Mouse (Mus musculus): ENCODE data around the gene Brinp1.

Brinp1 gene

DNA sequence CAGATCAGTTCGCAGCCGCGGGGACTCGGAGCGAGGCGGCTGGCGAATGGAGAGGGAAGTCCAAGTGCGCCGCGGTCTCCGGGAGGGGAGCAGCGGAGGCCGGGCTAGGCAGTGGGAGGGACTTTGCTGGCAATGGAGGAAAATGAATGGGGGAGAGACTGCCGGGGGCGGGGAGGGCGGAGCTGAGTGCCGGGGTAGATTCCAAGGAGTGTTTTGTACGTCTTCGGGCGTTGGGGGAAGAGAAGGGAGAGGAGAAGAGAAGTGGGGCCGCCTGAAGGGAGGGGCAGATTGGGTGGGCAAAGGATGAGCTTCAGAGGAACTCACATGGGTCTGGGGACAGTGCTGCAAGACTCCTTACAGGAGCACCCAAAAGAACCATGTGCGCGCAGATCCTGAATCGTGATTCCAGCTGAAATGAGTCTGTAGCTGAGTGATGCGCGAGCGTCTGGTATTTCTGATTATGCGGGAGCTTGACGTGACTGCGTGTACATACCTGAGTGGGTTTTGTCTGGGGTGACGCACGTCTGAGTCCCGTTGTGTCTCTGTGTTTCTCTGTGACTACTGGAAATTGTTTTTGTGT, at the start of gene Brinp1:
Gene Brinp1 (minus strand): TSS at position 76 of the 580 bp plus-strand sequence.
- DNase-seq (ENCODE audit: low spot score in 2 of 2): peak; percentile 89 to 91

DNA sequence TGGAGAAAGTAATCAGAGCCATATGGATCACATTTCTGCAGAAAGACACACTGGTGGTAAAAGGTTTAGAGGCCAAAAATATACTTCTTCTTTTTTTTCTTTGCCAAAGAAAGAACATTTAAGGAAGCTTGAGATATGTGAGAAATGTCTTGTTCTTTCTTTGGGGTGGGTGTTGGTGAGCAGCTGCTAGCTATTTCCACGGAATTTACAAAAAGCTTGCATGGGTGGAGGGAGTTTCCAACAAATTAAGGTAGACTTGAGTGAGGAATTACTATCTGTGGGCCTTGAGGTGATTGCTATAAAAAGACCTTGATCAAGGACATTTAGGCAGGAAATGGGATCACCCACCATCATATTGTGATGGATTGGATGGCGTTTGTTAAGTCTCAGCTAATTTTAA, 3.1 kb upstream of the Brinp1 start:
- DNase-seq (ENCODE audit: low spot score in 2 of 2): peak in 1 of 2 experiments; percentile 64

DNA sequence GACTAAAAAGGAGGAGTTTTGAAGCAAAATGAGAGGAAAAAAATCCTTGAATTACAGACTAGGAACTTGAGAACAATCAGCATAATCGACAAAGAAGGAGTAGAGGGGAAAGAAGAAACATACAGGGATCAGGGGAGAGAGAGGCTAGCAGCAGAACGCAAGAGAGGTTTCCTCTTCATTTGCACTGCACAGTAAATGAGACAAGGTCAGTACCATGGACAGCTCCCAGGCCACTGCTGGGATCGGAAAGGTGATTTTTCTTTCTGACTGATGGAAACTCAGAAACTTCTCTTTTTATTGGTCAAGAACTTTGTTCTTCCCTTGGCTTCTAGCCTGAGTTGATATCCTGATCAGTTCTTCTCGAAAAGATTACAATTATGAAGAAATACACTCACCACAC, 1.4 kb upstream of the Brinp1 start:
- no peak for DNase-seq (ENCODE audit: low spot score in 2 of 2)

DNA sequence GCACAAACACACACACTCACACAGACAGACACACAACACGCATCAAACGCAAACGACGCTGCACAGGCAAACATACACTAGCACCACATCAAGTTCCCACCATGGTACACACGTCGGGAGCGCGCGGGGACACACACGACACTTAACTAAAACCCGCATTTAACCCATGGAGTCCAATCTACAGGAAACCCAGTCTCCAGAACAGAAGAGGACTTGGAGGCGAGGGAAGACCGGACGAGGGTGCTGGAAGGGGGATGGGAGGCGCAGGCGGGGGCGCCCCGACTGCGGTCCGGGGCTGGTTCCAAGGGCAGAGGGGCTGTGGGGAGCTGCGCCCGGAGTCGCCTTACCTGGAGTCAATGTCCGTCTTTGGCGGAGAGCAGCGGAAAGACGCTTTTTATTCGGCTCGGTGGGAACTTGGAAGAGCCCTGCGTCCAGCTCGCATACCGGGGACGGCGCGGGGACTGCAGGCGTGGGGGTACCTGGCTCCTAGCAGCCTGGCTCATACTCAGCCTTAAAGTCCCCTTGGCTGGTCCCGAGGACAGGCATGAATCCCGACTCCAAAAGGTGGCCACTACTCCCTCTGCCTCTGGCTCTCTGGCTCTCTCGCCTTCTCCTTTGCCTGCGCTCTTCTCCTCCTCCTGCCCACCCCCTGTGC, 403 bp downstream of the Brinp1 start:
- DNase-seq (ENCODE audit: low spot score in 2 of 2): no peak

DNA sequence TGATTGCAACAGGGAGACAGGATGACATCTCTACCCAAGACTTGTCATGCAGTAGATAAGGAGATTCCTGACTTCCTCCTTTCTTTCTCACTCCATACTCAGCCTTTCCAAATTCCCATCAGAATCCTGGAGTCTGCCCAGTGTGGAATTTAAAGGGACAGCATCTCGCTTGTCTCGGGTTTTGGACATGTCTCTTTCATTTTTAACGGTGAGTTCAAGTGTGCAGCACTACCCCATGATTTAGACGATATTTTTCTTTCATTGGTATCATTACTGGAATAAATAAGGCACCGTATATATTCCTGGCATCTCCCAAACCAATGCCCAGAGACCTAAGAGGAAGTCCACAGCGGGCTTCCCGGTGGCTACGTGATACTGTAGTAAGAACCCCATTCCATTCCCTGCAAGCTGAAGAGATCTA, 1.1 kb downstream of the Brinp1 start:
- no peak for DNase-seq (ENCODE audit: low spot score in 2 of 2)

DNA sequence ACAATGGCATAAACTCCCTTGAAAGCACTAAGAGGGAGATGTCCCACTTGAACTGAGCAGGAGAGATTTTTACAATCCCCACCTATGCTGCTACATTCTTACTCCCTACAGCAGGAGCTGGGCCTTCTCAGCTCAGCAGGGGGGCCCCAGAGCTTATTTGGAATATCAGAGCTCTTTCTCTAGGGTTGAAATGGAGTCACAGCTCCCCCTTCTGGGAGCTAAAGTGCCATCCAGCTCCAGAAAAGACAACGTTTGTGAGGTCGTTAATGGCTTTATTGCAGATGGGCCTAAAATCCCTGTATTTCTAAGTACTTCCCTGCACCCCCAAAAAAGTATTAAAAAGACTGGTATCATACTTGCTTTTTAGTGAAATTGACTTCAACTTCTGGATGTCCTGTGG, 3.6 kb downstream of the Brinp1 start:
- peak; percentile 65 to 73 for DNase-seq (ENCODE audit: low spot score in 2 of 2)

DNA sequence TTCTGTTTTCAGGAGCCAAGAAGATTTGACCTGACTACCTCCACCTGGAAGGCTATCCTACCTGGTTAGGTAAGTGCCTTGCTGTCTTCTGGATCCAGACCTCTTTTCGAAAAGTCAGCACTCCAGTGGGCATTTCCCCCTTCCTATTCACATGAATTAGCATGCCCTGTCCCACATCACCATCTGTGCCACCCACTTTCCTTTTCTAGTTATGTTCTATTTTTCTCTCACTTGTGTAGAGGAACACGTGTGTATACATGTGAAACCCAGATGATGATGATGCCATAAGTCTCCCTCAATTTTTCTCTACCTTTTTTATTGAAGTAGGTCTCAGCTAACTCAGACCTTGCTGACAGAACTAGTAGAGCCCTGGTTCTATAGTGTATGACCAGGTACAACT, 11.3 kb downstream of the Brinp1 start:
- peak in 1 of 2 experiments; percentile 51 for DNase-seq (ENCODE audit: low spot score in 2 of 2)

DNA sequence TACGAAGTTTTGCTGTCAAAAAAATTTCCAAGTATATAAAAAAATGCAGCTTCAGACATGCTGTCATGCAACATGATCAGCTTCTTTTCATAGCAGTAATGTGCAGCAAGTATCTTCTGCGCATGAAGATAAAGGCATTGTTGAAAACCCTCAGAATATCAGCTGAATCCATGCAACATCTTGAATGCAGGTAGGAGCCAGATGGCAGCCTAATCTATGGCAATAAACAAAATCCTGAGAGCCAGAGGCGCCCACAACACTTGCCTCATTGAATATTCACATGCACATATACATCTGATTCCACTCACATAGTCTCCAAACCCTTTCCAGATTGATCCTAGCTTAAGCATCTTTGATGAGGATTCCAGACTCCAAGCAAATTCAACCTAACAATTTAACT, 24.2 kb downstream of the Brinp1 start:
- no peak for DNase-seq (ENCODE audit: low spot score in 2 of 2)

DNA sequence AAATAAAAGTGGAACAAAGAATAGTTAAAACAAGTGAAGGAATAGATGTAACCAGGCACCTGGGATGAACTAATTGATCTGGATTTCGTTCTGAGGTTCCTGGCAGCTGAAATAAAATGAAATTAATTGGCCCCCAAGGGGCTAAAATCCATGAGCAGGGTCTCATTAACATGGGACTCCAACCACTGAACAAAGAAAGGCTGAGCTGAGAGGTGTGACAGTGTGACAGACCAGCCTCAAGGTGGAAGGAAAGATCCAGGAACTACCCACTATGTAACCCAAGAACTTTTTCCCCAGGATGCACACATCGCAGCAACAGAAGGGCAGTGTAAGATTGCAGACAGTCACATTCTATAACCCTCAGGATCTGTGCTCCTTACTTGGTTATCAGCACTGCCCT, 28.1 kb downstream of the Brinp1 start:
- no peak for DNase-seq (ENCODE audit: low spot score in 2 of 2)

DNA sequence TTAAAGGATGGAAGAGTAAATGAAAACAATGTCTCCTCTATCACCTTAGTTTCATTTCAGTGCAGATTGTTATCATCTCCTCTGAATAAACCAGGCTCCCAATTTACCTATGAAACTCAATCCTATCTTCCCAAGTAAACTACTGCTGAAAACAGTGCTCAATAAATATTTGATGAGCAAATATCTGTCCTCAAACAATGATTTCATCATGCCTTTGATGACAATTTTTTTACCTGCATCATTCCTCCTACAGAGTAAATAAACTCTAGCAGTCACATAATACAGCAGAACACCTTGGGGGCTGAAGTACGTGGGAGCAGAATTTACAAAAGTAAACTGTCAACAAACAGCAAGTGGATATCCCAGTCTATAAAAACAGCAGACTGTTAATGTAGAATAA, 31.3 kb downstream of the Brinp1 start:
- no peak for DNase-seq (ENCODE audit: low spot score in 2 of 2)

DNA sequence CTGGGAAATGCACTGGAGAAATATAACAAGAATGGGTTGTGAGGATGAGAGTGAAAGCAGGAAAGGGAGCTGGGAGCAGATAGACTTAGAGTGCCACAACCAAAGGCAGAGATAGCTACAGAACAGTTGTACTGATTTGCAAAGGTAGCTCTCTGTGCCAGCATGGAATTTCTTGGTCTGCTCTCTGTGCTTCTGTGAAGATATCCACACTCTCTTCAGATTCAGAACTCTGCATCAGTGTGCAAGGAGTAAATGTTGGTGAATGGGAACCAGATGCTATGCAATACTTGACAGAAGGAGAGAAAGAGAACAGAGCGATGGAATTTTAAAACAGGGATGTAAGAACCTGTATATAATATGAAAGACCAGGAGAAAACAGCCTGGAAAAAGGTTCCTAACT, 31.7 kb downstream of the Brinp1 start:
- no peak for DNase-seq (ENCODE audit: low spot score in 2 of 2)

DNA sequence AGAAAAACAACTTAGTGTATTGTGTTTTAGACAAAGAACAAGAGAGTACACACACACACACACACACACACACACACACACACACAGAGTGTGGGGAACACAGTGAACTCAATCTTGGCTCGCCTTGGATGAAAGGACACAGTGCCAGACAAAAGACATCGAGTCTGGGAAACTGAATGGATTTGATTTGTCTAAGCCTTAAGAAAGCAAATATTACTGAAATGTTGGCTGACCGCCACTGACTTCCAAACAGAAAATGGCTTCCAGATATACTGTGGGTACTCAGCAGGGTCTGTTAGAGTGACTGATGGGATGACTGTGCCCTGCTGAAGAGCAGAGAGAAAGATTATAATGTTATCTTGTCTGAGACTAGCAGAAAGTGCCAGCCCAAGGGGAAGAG, 34.1 kb downstream of the Brinp1 start:
- no peak for DNase-seq (ENCODE audit: low spot score in 2 of 2)

DNA sequence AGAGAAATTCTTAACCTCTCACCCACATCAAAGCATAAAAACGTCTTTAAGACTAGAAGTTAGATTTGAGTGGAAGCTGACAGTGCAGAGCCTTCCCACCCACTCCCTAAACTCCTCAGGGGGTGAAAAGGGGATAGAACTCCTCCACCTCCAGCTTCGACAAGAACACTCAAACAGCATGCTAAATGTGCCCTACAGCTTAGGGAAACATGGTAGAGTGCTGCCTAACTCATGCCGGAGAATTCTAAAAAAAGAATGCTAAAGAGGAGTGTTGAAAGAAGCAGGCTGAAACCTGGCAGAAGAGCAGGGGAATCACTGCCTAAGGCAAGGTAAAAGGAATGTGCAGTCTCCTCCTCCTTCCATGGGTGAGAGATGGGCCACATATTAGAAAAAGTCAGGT, 43.3 kb downstream of the Brinp1 start:
- peak; percentile 39 to 48 for DNase-seq (ENCODE audit: low spot score in 2 of 2)

DNA sequence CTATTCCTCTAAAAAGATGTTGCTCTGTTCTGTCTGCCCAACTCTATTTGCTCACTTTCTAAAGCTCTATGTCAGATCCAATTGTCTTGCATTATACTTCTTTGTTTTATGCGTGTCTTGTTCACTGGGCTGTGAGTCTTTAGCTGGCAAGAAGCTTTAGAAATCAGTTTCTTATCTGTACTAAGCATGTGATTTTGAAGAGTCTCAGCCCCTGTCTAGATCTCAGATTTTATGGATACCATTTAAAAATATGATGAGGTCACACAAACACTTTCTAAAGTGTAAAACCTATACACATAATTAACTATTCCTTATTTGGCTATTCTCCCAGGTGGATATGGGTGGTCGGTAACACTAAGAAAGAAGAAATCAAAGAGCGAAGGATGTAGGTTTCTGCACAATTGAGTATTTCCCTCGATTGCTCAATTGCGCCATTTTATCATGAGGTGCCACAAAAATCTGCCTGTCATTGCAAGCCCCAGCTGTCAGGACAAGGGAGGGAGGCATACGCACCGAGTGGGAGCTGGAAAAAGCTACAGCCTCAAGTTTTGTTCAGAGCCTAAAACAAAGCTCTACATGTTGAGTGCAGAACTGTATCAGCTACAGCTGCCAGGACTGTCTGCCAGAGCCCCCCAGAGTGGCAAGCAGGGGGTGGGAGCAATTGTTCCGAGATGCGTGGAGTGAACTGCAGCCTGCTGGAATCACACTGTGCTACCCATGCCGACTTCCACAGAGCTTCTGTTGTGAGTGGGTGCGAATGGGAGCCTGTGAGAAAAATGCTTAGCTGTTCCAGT, 47.6 kb downstream of the Brinp1 start:
- peak; percentile 80 to 81 for DNase-seq (ENCODE audit: low spot score in 2 of 2)

DNA sequence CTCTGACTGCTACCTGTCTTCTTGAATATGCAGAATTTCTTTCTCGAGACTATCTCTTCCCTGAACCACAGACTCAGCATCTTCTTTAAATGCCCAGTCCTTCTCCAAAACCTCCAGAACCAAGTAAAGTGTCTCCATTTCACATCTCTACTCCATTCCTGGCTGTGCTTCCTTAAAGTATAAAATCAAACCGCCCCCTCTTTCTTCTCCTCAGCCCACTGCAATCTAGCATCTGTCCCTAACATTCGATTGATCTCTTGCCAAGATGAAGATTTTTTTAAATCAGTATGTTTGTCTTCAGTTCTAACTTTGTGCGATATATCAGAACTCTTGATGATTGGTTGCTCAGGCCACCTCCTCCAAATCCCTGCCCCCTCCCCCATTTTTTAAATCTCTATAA, 63.7 kb downstream of the Brinp1 start:
- DNase-seq (ENCODE audit: low spot score in 2 of 2): peak in 1 of 2 experiments; percentile 58

DNA sequence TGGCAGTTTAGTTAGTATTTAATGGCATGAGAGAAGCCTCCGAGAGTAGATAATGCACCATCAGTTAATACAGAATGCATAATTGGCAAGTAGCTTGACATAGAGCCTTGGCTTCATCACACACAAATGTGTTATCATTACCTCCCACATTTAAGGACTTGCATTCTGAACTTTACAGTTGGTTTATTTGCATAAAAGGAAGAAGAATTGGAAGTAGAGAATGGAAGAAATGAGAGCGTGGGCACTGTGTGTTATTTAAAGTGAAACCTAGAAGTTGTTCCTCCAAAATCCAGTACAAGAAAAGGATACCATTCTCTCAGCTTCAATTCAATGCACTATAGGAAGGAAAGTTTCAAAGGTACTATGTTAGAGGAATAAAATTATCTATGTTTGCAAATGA, 67.9 kb downstream of the Brinp1 start:
- DNase-seq (ENCODE audit: low spot score in 2 of 2): no peak

DNA sequence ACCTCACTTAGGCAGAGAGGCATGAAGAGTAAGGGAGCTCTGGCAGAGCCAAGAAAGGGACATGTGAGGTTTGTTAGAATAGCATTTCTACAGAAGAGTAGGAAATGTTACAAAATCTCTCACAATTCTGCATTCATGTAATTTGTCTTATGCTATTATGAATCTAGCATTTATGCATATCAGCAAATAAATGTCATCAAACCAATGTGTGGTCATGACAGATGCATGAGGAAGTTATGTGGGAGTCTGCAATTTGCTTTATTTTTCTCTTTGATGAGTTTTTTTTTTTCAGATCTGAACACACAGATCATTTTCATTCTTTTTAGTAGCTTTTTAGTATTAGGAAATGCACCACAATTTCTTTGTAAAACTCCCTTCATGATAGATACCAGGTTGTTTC, 82.2 kb downstream of the Brinp1 start:
- no peak for DNase-seq (ENCODE audit: low spot score in 2 of 2)

DNA sequence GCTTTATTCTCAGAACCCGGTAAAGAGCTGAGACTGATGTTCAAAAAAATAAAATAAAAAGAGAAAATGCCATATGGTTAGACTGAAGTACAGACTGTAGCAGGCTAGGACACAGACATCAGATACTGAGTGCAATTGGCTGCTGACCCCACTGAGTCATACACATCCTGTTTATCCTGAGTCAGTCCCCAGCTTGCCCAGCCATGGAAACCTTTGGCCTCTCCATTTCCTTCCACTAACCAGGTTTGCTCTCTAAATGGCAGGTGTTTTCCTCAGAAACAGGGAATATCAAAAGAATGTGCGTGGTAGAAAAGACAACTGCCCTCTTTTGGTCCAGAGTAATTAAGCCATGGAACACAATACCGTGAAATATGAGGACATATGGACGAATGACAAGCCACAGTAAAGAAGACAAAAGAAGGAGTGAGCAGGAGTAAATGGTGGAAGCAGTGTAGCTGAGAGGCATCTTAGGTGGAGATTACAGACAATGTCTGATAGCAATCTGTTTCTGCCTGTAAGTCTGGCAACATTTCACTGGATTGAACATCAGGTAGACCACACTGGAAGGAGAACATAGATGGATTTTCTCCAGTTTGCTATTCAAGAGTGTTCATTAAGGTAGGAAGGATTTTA, 88.9 kb downstream of the Brinp1 start:
- no peak for DNase-seq (ENCODE audit: low spot score in 2 of 2)

DNA sequence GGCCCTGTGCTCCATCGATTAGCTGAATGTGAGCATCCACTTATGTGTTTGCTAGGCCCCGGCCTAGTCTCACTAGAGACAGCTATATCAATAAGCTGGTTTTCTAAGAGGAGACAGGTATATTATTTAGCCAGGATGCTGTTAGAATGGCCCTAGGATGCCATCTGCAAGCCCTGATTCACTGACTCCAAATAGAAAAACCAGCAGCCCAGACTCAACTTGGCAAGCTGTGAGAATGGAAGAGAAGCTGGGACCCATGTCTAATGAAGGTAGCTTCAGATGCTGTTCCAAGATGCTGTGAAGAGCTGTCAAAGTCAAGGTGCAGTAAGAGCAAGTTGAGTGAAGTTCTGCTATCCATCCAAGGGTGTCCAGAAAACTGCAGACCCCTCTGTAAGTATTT, 89.5 kb downstream of the Brinp1 start:
- no peak for DNase-seq (ENCODE audit: low spot score in 2 of 2)

DNA sequence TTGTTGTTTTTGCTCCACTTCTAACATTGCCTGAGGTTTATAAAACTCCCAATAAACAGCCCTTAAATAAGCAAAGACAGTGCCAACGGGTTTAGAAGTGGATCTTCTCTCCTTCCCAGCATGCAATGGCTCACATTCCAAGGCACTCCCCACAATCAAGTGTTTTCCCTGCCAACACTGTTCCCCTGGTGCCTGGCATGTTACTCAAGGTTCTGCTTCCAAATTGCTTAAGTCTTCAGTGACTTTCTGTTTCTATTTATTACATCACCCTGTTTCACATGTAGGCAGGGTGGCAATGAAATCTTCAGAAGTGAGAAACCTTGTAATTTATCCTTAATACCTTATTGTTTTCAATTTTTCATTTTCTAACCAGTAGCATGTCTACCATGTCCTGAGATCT, 97.3 kb downstream of the Brinp1 start:
- DNase-seq (ENCODE audit: low spot score in 2 of 2): no peak

DNA sequence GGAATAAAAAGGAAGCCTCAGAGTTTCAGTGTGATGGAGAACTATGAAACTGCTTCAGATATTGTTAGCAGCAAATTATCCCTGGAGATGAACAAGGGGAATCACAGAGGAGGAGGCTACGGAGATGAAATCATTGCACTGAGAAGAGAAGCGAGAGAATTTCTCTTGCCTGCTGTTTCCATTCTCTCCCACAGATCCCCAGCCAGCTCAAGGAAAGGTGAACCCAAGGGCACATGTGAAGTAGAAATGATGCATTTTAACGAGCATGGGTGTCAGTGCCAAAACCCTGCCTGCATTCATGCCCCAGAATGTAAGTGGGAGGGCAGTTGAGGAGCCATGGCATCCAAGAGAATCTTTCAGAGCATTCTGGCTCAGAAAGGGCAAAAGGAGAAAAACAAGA, 104.5 kb downstream of the Brinp1 start:
- DNase-seq (ENCODE audit: low spot score in 2 of 2): peak; percentile 36 to 41

DNA sequence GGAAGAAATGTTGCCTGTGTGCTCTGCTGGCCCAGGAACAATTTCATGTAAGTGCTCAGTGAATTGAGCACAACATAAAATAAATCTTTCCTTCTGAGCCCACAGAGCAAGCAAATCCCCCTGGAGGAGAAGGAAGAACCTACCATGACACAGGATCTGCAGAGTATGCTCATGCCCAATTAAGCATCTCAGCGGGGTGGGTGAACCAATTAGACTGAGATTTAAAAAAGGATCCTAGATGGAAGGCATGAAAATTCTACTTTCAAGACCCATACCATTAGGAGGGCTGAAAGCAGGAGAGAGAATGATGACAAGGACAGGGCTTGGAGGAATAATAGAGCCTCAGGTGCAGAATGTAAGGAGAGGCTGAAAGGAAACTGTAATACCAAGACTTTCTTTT, 107.2 kb downstream of the Brinp1 start:
- no peak for DNase-seq (ENCODE audit: low spot score in 2 of 2)

DNA sequence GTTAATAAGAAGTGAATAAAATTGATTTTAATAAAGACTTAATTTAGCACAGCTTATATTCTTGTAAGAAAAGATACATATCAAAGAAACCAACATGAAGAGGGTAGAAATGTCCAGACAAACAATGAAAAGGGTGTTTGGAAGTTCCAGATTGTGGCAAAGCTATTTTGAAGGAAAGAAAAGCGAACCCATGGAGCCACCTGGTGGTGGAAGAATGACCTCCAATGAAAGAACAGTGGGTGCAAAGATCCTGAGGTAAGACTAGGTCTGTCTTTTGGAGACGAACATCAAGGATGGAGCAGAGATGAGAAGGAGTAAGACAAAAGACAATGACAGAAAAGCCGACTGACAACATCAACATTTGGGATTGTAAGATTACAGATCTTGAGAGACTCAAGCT, 108.2 kb downstream of the Brinp1 start:
- no peak for DNase-seq (ENCODE audit: low spot score in 2 of 2)

Measured in frontal cortex, postnatal 36 days (tissue).